Mouse (Mus musculus): ENCODE measurements around the gene Sema6d. TPM values are rescaled to one million over a fixed set of nuclear protein-coding genes. Genes with fewer than 3 reads are reported as not detected.

Sema6d gene
- polyA plus RNA-seq, 1 experiment: 6.7 TPM

- TF ChIP-seq POLR2A (IDR thresholded peaks at IDR 0.05; ENCODE audit: borderline replicate concordance, control insufficient read depth, low read depth, low read length) (no peak), CTCF (IDR thresholded peaks at IDR 0.05; ENCODE audit: control insufficient read depth, insufficient read depth, low read length) (no peak)
- Histone ChIP-seq H3K27ac (ENCODE audit: control insufficient read depth, insufficient read depth, low read depth, low read length, poor library complexity) (no peak overlapping the region), H3K4me3 (replicated peaks; ENCODE audit: control insufficient read depth, low read depth, low read length) (no peak overlapping the region), H3K4me1 (ENCODE audit: control insufficient read depth, insufficient read depth, low read length) (no peaks in the 10 kb centered on the region)
- WGBS: 85% methylated on average over 1 of the region's 1 CpGs
Observed at GRCm38 (mm10) chr2:124485761-124486160, 396.0 kb downstream of the Sema6d start.

- H3K4me3 ChIP-seq (replicated peaks; ENCODE audit: control insufficient read depth, low read depth, low read length): no peak overlapping the region
- H3K27ac ChIP-seq (ENCODE audit: control insufficient read depth, insufficient read depth, low read depth, low read length, poor library complexity): no peak overlapping the region
- no peaks in the 10 kb centered on the region for H3K4me1 ChIP-seq (ENCODE audit: control insufficient read depth, insufficient read depth, low read length)
- WGBS: 85% methylated on average over 12 of the region's 12 CpGs
- TF ChIP-seq POLR2A (IDR thresholded peaks at IDR 0.05; ENCODE audit: borderline replicate concordance, control insufficient read depth, low read depth, low read length): no peak
Observed at GRCm38 (mm10) chr2:124490010-124490801, 400.4 kb downstream of the Sema6d start.

GRCm38 (mm10) chr2:124495751-124496150 lies 406.0 kb downstream of the Sema6d start:
- H3K4me3 ChIP-seq (replicated peaks; ENCODE audit: control insufficient read depth, low read depth, low read length): no peak overlapping the region
- no peak for TF ChIP-seq CTCF (IDR thresholded peaks at IDR 0.05; ENCODE audit: control insufficient read depth, insufficient read depth, low read length)
- TF ChIP-seq POLR2A (IDR thresholded peaks at IDR 0.05; ENCODE audit: borderline replicate concordance, control insufficient read depth, low read depth, low read length): no peak
- no peak overlapping the region for H3K27ac ChIP-seq (ENCODE audit: control insufficient read depth, insufficient read depth, low read depth, low read length, poor library complexity)
- WGBS: 62% methylated on average over 1 of the region's 1 CpGs
- no peaks in the 10 kb centered on the region for H3K4me1 ChIP-seq (ENCODE audit: control insufficient read depth, insufficient read depth, low read length)

- H3K4me3 ChIP-seq (replicated peaks; ENCODE audit: control insufficient read depth, low read depth, low read length): no peak overlapping the region
- no peak overlapping the region for H3K27ac ChIP-seq (ENCODE audit: control insufficient read depth, insufficient read depth, low read depth, low read length, poor library complexity)
- WGBS: 38% methylated on average over 1 of the region's 1 CpGs
- TF ChIP-seq POLR2A (IDR thresholded peaks at IDR 0.05; ENCODE audit: borderline replicate concordance, control insufficient read depth, low read depth, low read length): no peak
- TF ChIP-seq CTCF (IDR thresholded peaks at IDR 0.05; ENCODE audit: control insufficient read depth, insufficient read depth, low read length): no peak
- no peaks in the 10 kb centered on the region for H3K4me1 ChIP-seq (ENCODE audit: control insufficient read depth, insufficient read depth, low read length)
Observed at GRCm38 (mm10) chr2:124499670-124500069, 409.9 kb downstream of the Sema6d start.

GRCm38 (mm10) chr2:124505784-124506489 lies 416.2 kb downstream of the Sema6d start:
- 53% methylated on average over 4 of the region's 4 CpGs for WGBS

GRCm38 (mm10) chr2:124507804-124508203 lies 418.0 kb downstream of the Sema6d start:
- no peak for TF ChIP-seq CTCF (IDR thresholded peaks at IDR 0.05; ENCODE audit: control insufficient read depth, insufficient read depth, low read length)
- no peak for TF ChIP-seq POLR2A (IDR thresholded peaks at IDR 0.05; ENCODE audit: borderline replicate concordance, control insufficient read depth, low read depth, low read length)
- no peaks in the 10 kb centered on the region for H3K4me1 ChIP-seq (ENCODE audit: control insufficient read depth, insufficient read depth, low read length)
- H3K4me3 ChIP-seq (replicated peaks; ENCODE audit: control insufficient read depth, low read depth, low read length): no peak overlapping the region
- no peak overlapping the region for H3K27ac ChIP-seq (ENCODE audit: control insufficient read depth, insufficient read depth, low read depth, low read length, poor library complexity)
- WGBS: 79% methylated on average over 4 of the region's 4 CpGs

More at GRCm38 (mm10) chr2:124505784-124506489, 416.2 kb downstream of the Sema6d start:
- H3K27ac ChIP-seq (ENCODE audit: control insufficient read depth, insufficient read depth, low read depth, low read length, poor library complexity): no peak overlapping the region
- no peak overlapping the region for H3K4me3 ChIP-seq (replicated peaks; ENCODE audit: control insufficient read depth, low read depth, low read length)
- H3K4me1 ChIP-seq (ENCODE audit: control insufficient read depth, insufficient read depth, low read length): no peaks in the 10 kb centered on the region
- TF ChIP-seq POLR2A (IDR thresholded peaks at IDR 0.05; ENCODE audit: borderline replicate concordance, control insufficient read depth, low read depth, low read length) (no peak), CTCF (IDR thresholded peaks at IDR 0.05; ENCODE audit: control insufficient read depth, insufficient read depth, low read length) (no peak)

- TF ChIP-seq POLR2A (IDR thresholded peaks at IDR 0.05; ENCODE audit: borderline replicate concordance, control insufficient read depth, low read depth, low read length) (no peak), CTCF (IDR thresholded peaks at IDR 0.05; ENCODE audit: control insufficient read depth, insufficient read depth, low read length) (no peak)
- Histone ChIP-seq H3K4me1 (ENCODE audit: control insufficient read depth, insufficient read depth, low read length) (no peaks in the 10 kb centered on the region), H3K27ac (ENCODE audit: control insufficient read depth, insufficient read depth, low read depth, low read length, poor library complexity) (no peak overlapping the region), H3K4me3 (replicated peaks; ENCODE audit: control insufficient read depth, low read depth, low read length) (no peak overlapping the region)
- whole genome bisulfite sequencing: 82% methylated on average over 6 of the region's 6 CpGs
Observed at GRCm38 (mm10) chr2:124509479-124509878, 419.7 kb downstream of the Sema6d start.

GRCm38 (mm10) chr2:124511826-124512225 lies 422.1 kb downstream of the Sema6d start:
- Histone ChIP-seq H3K27ac (ENCODE audit: control insufficient read depth, insufficient read depth, low read depth, low read length, poor library complexity) (no peak overlapping the region), H3K4me3 (replicated peaks; ENCODE audit: control insufficient read depth, low read depth, low read length) (no peak overlapping the region), H3K4me1 (ENCODE audit: control insufficient read depth, insufficient read depth, low read length) (no peaks in the 10 kb centered on the region)
- no peak for TF ChIP-seq CTCF (IDR thresholded peaks at IDR 0.05; ENCODE audit: control insufficient read depth, insufficient read depth, low read length)
- TF ChIP-seq POLR2A (IDR thresholded peaks at IDR 0.05; ENCODE audit: borderline replicate concordance, control insufficient read depth, low read depth, low read length): no peak
- WGBS: 75% methylated on average over 10 of the region's 10 CpGs
